ENCODE assay signal across 36 mouse cellular contexts in genomic region chr6:34971181-34971580, GRCm38 (mm10). TPM values are rescaled to one million over a fixed set of nuclear protein-coding genes. Genes with fewer than 3 reads are reported as not detected.
DNase-seq lines count a peak whose midpoint lies in the region; ATAC-seq and TF ChIP-seq lines count a peak whose summit lies in the region.
"Had no signal": no experiment of that assay in that cellular context is flagged by ENCODE, and none has a peak within 500 bp of the region (broad histone marks: within the 10 kb centered on the region; RNA-seq: fewer than 3 reads in every experiment).

No protein-coding gene starts in this region.

- TF ChIP-seq CTCF in forebrain, postnatal 0 days (IDR thresholded peaks at IDR 0.05; ENCODE audit: low read depth): no peak

- H3K9ac ChIP-seq in forebrain, embryonic 11.5 days (ENCODE audit: low read length): no peak overlapping the region
- no peak overlapping the region for H3K9ac ChIP-seq in forebrain, postnatal 0 days
- H3K9ac ChIP-seq: embryonic facial prominence, embryonic 12.5 days; embryonic facial prominence, embryonic 15.5 days; forebrain, embryonic 12.5 days; forebrain, embryonic 15.5 days; heart, embryonic 12.5 days; heart, embryonic 15.5 days; hindbrain, embryonic 13.5 days had no signal

- H3K27me3 ChIP-seq in forebrain, embryonic 11.5 days (ENCODE audit: control insufficient read depth, insufficient read depth, low read length): no peaks in the 10 kb centered on the region
- H3K27me3 ChIP-seq in forebrain, postnatal 0 days (ENCODE audit: insufficient read depth, low read length): no peaks in the 10 kb centered on the region
- H3K27me3 ChIP-seq in embryonic facial prominence, embryonic 10.5 days (replicated peaks; ENCODE audit: low read depth, poor library complexity, severe bottlenecking): no peaks in the 10 kb centered on the region
- H3K27me3 ChIP-seq: CH12.LX; embryonic facial prominence, embryonic 12.5 days; embryonic facial prominence, embryonic 15.5 days; forebrain, embryonic 12.5 days; forebrain, embryonic 15.5 days; heart, embryonic 12.5 days; heart, embryonic 15.5 days; hindbrain, embryonic 13.5 days; Patski had no signal

- no peaks in the 10 kb centered on the region for H3K36me3 ChIP-seq in forebrain, embryonic 11.5 days (ENCODE audit: control insufficient read depth, insufficient read depth, low read length)
- no peaks in the 10 kb centered on the region for H3K36me3 ChIP-seq in forebrain, postnatal 0 days (ENCODE audit: insufficient read depth)
- no peaks in the 10 kb centered on the region for H3K36me3 ChIP-seq in embryonic facial prominence, embryonic 10.5 days (replicated peaks)
- H3K36me3 ChIP-seq: embryonic facial prominence, embryonic 12.5 days; embryonic facial prominence, embryonic 15.5 days; forebrain, embryonic 12.5 days; forebrain, embryonic 15.5 days; G1E; heart, embryonic 12.5 days; heart, embryonic 15.5 days; hindbrain, embryonic 10.5 days; hindbrain, embryonic 13.5 days had no signal

- peak; percentile 11 for DNase-seq in forebrain, embryonic 11.5 days (ENCODE audit: low spot score)
- DNase-seq in forebrain, postnatal 0 days: no peak
- peak; percentile 63 for DNase-seq in embryo, embryonic 10.5 days (ENCODE audit: low spot score)
- peak; percentile 45 for DNase-seq in embryonic facial prominence, embryonic 10.5 days (ENCODE audit: low spot score)
- peak; percentile 33 for DNase-seq in mesoderm, embryonic 11.5 days (ENCODE audit: low read depth, low spot score)
- DNase-seq in testis, postnatal 14 days (ENCODE audit: low spot score): no peak
- DNase-seq in cerebellum, adult 9-10 months: no peak
- DNase-seq: adrenal gland, postnatal 10 days; adrenal gland, postnatal 36 days; B cell, adult 2 months; cerebellum, adult 18-20 months; cerebellum, adult 9-11 months; cerebellum, postnatal 25 days; gastrocnemius, adult 2 months; gastrocnemius, postnatal 14 days; heart, adult 18-20 months; heart, postnatal 10 days; heart, postnatal 36 days had no signal

- no peak overlapping the region for H3K27ac ChIP-seq in forebrain, embryonic 11.5 days (ENCODE audit: low read depth, low read length)
- H3K27ac ChIP-seq in forebrain, postnatal 0 days (ENCODE audit: low read depth, low read length): no peak overlapping the region
- peak overlapping the region; percentile 20; the same call in 1 of the 2 replicates for H3K27ac ChIP-seq in embryonic facial prominence, embryonic 10.5 days (replicated peaks)
- H3K27ac ChIP-seq: embryonic facial prominence, embryonic 12.5 days; embryonic facial prominence, embryonic 15.5 days; forebrain, embryonic 12.5 days; forebrain, embryonic 15.5 days; gastrocnemius, adult 2 months; heart, embryonic 15.5 days; hindbrain, embryonic 10.5 days; hindbrain, embryonic 13.5 days; hindbrain, postnatal 0 days had no signal

- H3K4me1 ChIP-seq in forebrain, embryonic 11.5 days (replicated peaks; ENCODE audit: control insufficient read depth, insufficient read depth, low read length): no peaks in the 10 kb centered on the region
- no peaks in the 10 kb centered on the region for H3K4me1 ChIP-seq in forebrain, postnatal 0 days (ENCODE audit: insufficient read depth)
- H3K4me1 ChIP-seq in embryonic facial prominence, embryonic 10.5 days: peaks cover 20% of the 10 kb centered on the region
- H3K4me1 ChIP-seq: embryonic facial prominence, embryonic 15.5 days; forebrain, embryonic 15.5 days; heart, embryonic 12.5 days; heart, embryonic 15.5 days had no signal

- 30% methylated on average over 3 of the region's 3 CpGs for WGBS in forebrain, embryonic 11.5 days
- 34% methylated on average over 3 of the region's 3 CpGs for WGBS in forebrain, postnatal 0 days
- 25% methylated on average over 3 of the region's 3 CpGs for WGBS in embryonic facial prominence, embryonic 10.5 days

- no peaks in the 10 kb centered on the region for H3K9me3 ChIP-seq in forebrain, embryonic 11.5 days (ENCODE audit: control insufficient read depth, low read length)
- H3K9me3 ChIP-seq in forebrain, postnatal 0 days (ENCODE audit: low read length): no peaks in the 10 kb centered on the region
- no peaks in the 10 kb centered on the region for H3K9me3 ChIP-seq in embryonic facial prominence, embryonic 10.5 days
- H3K9me3 ChIP-seq: embryonic facial prominence, embryonic 12.5 days; embryonic facial prominence, embryonic 15.5 days; forebrain, embryonic 12.5 days; forebrain, embryonic 15.5 days; G1E; heart, embryonic 15.5 days; hindbrain, embryonic 10.5 days; hindbrain, embryonic 13.5 days had no signal

- no peak for ATAC-seq in forebrain, embryonic 11.5 days (replicated peaks; ENCODE audit: low FRiP score)
- ATAC-seq in forebrain, postnatal 0 days: no peak
- ATAC-seq: forebrain, embryonic 15.5 days; hindbrain, postnatal 0 days; inflammation-experienced regulatory T-cells, adult 6 months; intestine, embryonic 16.5 days; Patski had no signal

- no peak overlapping the region for H3K4me3 ChIP-seq in forebrain, embryonic 11.5 days (ENCODE audit: low read depth, low read length)
- H3K4me3 ChIP-seq in forebrain, postnatal 0 days (ENCODE audit: low read depth, low read length): no peak overlapping the region
- no peak overlapping the region for H3K4me3 ChIP-seq in embryonic facial prominence, embryonic 10.5 days
- H3K4me3 ChIP-seq: embryonic facial prominence, embryonic 12.5 days; embryonic facial prominence, embryonic 15.5 days; forebrain, embryonic 12.5 days; forebrain, embryonic 15.5 days; gastrocnemius, adult 2 months; heart, embryonic 12.5 days; heart, embryonic 15.5 days; hindbrain, embryonic 10.5 days; hindbrain, embryonic 13.5 days had no signal

- no peak overlapping the region for H3K4me2 ChIP-seq in forebrain, embryonic 11.5 days (ENCODE audit: low read depth, low read length, severe bottlenecking)
- H3K4me2 ChIP-seq in forebrain, postnatal 0 days (ENCODE audit: low read depth): no peak overlapping the region
- H3K4me2 ChIP-seq: embryonic facial prominence, embryonic 12.5 days; embryonic facial prominence, embryonic 15.5 days; forebrain, embryonic 12.5 days; forebrain, embryonic 15.5 days; heart, embryonic 12.5 days; heart, embryonic 15.5 days; hindbrain, embryonic 13.5 days had no signal

RNA-seq across cellular contexts. Expression of gene Slc23a4, which starts 17.0 kb away (rescaled TPM):
- polyA plus RNA-seq in forebrain, embryonic 11.5 days (2014; fragmentation: Nextera tagmentation; extraction: Ambion mirVana): 0.16 and 0.51 TPM in 2 replicates
- total RNA-seq in forebrain, postnatal 0 days (2014; rRNA removed): 1.1 and 1.9 TPM in 2 replicates
- polyA plus RNA-seq in forebrain, postnatal 0 days (2015; fragmentation: Nextera tagmentation; extraction: Ambion mirVana): 0.48 and 0.52 TPM in 2 replicates
- polyA plus RNA-seq in embryonic facial prominence, embryonic 10.5 days (2016; fragmentation: Nextera tagmentation; extraction: Ambion mirVana): 0.20 and 0.55 TPM in 2 replicates
- total RNA-seq: gastrocnemius, adult 2 months had no signal

RNA-seq across cellular contexts. Expression of gene Stra8, which starts 51.2 kb away (rescaled TPM):
- not detected in 2 replicates for polyA plus RNA-seq in forebrain, embryonic 11.5 days (2014; fragmentation: Nextera tagmentation; extraction: Ambion mirVana)
- total RNA-seq in forebrain, postnatal 0 days (2014; rRNA removed): not detected in 2 replicates
- polyA plus RNA-seq in forebrain, postnatal 0 days (2015; fragmentation: Nextera tagmentation; extraction: Ambion mirVana): not detected in 2 replicates
- polyA plus RNA-seq in embryonic facial prominence, embryonic 10.5 days (2016; fragmentation: Nextera tagmentation; extraction: Ambion mirVana): 0.12 TPM in 1 of 2 replicates, not detected in the other
- total RNA-seq: adrenal gland, adult 18-20 months; adrenal gland, postnatal 10 days; adrenal gland, postnatal 36 days; common myeloid progenitor, adult 5-6 weeks; gastrocnemius, adult 2 months; gastrocnemius, postnatal 14 days; heart, adult 18-20 months; heart, postnatal 10 days; heart, postnatal 36 days; hindbrain, postnatal 0 days had no signal
- polyA plus RNA-seq: embryonic facial prominence, embryonic 12.5 days; embryonic facial prominence, embryonic 15.5 days; forebrain, embryonic 12.5 days; forebrain, embryonic 15.5 days; frontal cortex, adult 2 months; G1E; gonadal fat pad, adult 2 months; heart, embryonic 12.5 days; heart, embryonic 15.5 days; hindbrain, embryonic 10.5 days; hindbrain, embryonic 13.5 days; hindbrain, postnatal 0 days; inflammation-experienced regulatory T-cells, adult 6 months; intestine, embryonic 16.5 days; Patski had no signal

Comparison
In these comparisons a context has a peak if more than half of its experiments do, and no peak if none do; other contexts are left out.
1. DNase-seq: peak in forebrain, embryonic 11.5 days (single experiment), embryo, embryonic 10.5 days (single experiment), embryonic facial prominence, embryonic 10.5 days (single experiment) and mesoderm, embryonic 11.5 days (single experiment); none in forebrain, postnatal 0 days (single experiment), testis, postnatal 14 days (single experiment) and cerebellum, adult 9-10 months (single experiment).